Mouse (Mus musculus): ENCODE measurements around the gene Rwdd3. TPM values are rescaled to one million over a fixed set of nuclear protein-coding genes. Genes with fewer than 3 reads are reported as not detected.

Rwdd3 gene
- 7.9 TPM for polyA plus RNA-seq (2015; fragmentation: Illumina TruSeq; extraction: RNeasy Lipid Tissue Mini Kit (QIAGEN cat#74804); ENCODE audit: low read depth, low replicate concordance)

GRCm38 (mm10) chr3:121171243-121171871, at the start of gene Rwdd3:
Gene Rwdd3, minus strand, starts transcription at chr3:121171695.

Other genes starting within 250 kb of the Rwdd3 start
- gene Tmem56, start 111.4 kb upstream of the Rwdd3 start, polyA plus RNA-seq (2015; fragmentation: Illumina TruSeq; extraction: RNeasy Lipid Tissue Mini Kit (QIAGEN cat#74804); ENCODE audit: low read depth, low replicate concordance), result 35.1 TPM
- gene Alg14, start 120.1 kb upstream of the Rwdd3 start, polyA plus RNA-seq (2015; fragmentation: Illumina TruSeq; extraction: RNeasy Lipid Tissue Mini Kit (QIAGEN cat#74804); ENCODE audit: low read depth, low replicate concordance), result 20.9 TPM

Data from brain, adult 10 weeks (tissue).